ENCODE assay signal across 10 mouse cellular contexts in genomic region chr11:105549164-105550121, GRCm38 (mm10). TPM values are rescaled to one million over a fixed set of nuclear protein-coding genes. Genes with fewer than 3 reads are reported as not detected.
DNase-seq lines count a peak whose midpoint lies in the region; ATAC-seq lines count a peak whose summit lies in the region.
"Had no signal": no experiment of that assay in that cellular context is flagged by ENCODE, and none has a peak within 500 bp of the region (broad histone marks: within the 10 kb centered on the region; RNA-seq: fewer than 3 reads in every experiment).

No protein-coding gene starts in this region.

- H3K4me2 ChIP-seq in heart, embryonic 11.5 days: no peak overlapping the region
- H3K4me2 ChIP-seq in lung, embryonic 16.5 days (ENCODE audit: low read depth, low read length): no peak overlapping the region
- H3K4me2 ChIP-seq: heart, embryonic 13.5 days had no signal

- DNase-seq in heart, adult 18-20 months: peak; percentile 39 to 44
- DNase-seq in adrenal gland, adult 2 months: peak; percentile 81
- DNase-seq in kidney, adult 18-20 months: peak; percentile 64
- DNase-seq in right cerebral cortex, postnatal 14 days: no peak
- DNase-seq in cerebellum, adult 11 months: no peak

- no peak overlapping the region for H3K4me3 ChIP-seq in heart, embryonic 11.5 days (ENCODE audit: low read depth, low read length)
- H3K4me3 ChIP-seq in lung, embryonic 16.5 days (ENCODE audit: low read length): no peak overlapping the region
- H3K4me3 ChIP-seq: heart, embryonic 13.5 days had no signal

- ATAC-seq in heart, embryonic 11.5 days (replicated peaks; ENCODE audit: insufficient number of reproducible peaks, low FRiP score, low TSS enrichment): no peak
- ATAC-seq in lung, embryonic 16.5 days (ENCODE audit: low read depth): peak; percentile 92
- ATAC-seq in activated CD4-positive, CD25-positive, alpha-beta regulatory T cell, adult 4 months: no peak

- H3K27me3 ChIP-seq in heart, embryonic 11.5 days (ENCODE audit: control insufficient read depth, insufficient read depth, low read length): no peaks in the 10 kb centered on the region
- no peaks in the 10 kb centered on the region for H3K27me3 ChIP-seq in lung, embryonic 16.5 days (ENCODE audit: control insufficient read depth, insufficient read depth, low read depth, low read length)
- H3K27me3 ChIP-seq: heart, embryonic 13.5 days had no signal

- no peak overlapping the region for H3K27ac ChIP-seq in heart, embryonic 11.5 days (ENCODE audit: low read depth, low read length)
- peak overlapping the region; percentile 20; the same call in 1 of the 2 replicates for H3K27ac ChIP-seq in lung, embryonic 16.5 days (ENCODE audit: low read length)
- H3K27ac ChIP-seq: heart, embryonic 13.5 days; liver, embryonic 14.5 days had no signal

- no peak overlapping the region for H3K9ac ChIP-seq in heart, embryonic 11.5 days (ENCODE audit: low read depth, low read length)
- H3K9ac ChIP-seq in lung, embryonic 16.5 days (ENCODE audit: low read length): no peak overlapping the region
- H3K9ac ChIP-seq: heart, embryonic 13.5 days; liver, embryonic 14.5 days had no signal

- peaks cover 17% of the 10 kb centered on the region for H3K4me1 ChIP-seq in heart, embryonic 11.5 days (ENCODE audit: control insufficient read depth, insufficient read depth, low read length)
- H3K4me1 ChIP-seq in lung, embryonic 16.5 days (replicated peaks; ENCODE audit: control insufficient read depth, insufficient read depth, low read length): peaks cover 20% of the 10 kb centered on the region

- no peaks in the 10 kb centered on the region for H3K36me3 ChIP-seq in heart, embryonic 11.5 days (ENCODE audit: control insufficient read depth, insufficient read depth, low read length)
- no peaks in the 10 kb centered on the region for H3K36me3 ChIP-seq in lung, embryonic 16.5 days (ENCODE audit: control insufficient read depth, insufficient read depth, low read length)
- H3K36me3 ChIP-seq: heart, embryonic 13.5 days had no signal

- 76% methylated on average over 9 of the region's 9 CpGs for WGBS in heart, embryonic 11.5 days (ENCODE audit: insufficient replicate concordance)
- 48% methylated on average over 9 of the region's 9 CpGs for WGBS in lung, embryonic 16.5 days

- H3K9me3 ChIP-seq in heart, embryonic 11.5 days (replicated peaks; ENCODE audit: control insufficient read depth, low read length): no peaks in the 10 kb centered on the region
- H3K9me3 ChIP-seq in lung, embryonic 16.5 days (ENCODE audit: control insufficient read depth, low read length): no peaks in the 10 kb centered on the region
- H3K9me3 ChIP-seq: heart, embryonic 13.5 days had no signal

RNA-seq across cellular contexts. Expression of gene Tanc2, which starts 40.3 kb away (rescaled TPM):
- total RNA-seq in heart, adult 18-20 months (2021): 10 to 100 TPM; 10.8 to 12.3 TPM
- polyA plus RNA-seq in heart, embryonic 11.5 days (2014; fragmentation: Nextera tagmentation; extraction: Ambion mirVana): 23.2 and 24.8 TPM in 2 replicates
- total RNA-seq in adrenal gland, adult 2 months (2021): 10 to 100 TPM; 14.5 to 16.7 TPM
- polyA plus RNA-seq in adrenal gland, adult 2 months (2012; rRNA removed): 1.5 and 3.0 TPM in 2 replicates
- 12.5 and 14.8 TPM in 2 replicates for polyA plus RNA-seq in lung, embryonic 16.5 days (2015; fragmentation: Nextera tagmentation; extraction: Ambion mirVana)
- polyA plus RNA-seq in activated CD4-positive, CD25-positive, alpha-beta regulatory T cell, adult 4 months (2017; shearing (Covaris generic)): under 1 TPM; 0.41 to 0.48 TPM

Comparison
In these comparisons a context has a peak if more than half of its experiments do, and no peak if none do; other contexts are left out.
1. DNase-seq: peak in heart, adult 18-20 months (2 of 2), adrenal gland, adult 2 months (single experiment) and kidney, adult 18-20 months (single experiment); none in right cerebral cortex, postnatal 14 days (single experiment) and cerebellum, adult 11 months (single experiment).